Mouse (Mus musculus) kidney, postnatal 14 days (tissue): Measurements from ENCODE around the gene Pik3cb.

ENCODE experiments used
- DNase-seq: peaks from one replicate; pipeline ENCODE4 v3.0.0; 2022; ENCODE audit warnings: mixed read lengths

Pik3cb gene

DNA sequence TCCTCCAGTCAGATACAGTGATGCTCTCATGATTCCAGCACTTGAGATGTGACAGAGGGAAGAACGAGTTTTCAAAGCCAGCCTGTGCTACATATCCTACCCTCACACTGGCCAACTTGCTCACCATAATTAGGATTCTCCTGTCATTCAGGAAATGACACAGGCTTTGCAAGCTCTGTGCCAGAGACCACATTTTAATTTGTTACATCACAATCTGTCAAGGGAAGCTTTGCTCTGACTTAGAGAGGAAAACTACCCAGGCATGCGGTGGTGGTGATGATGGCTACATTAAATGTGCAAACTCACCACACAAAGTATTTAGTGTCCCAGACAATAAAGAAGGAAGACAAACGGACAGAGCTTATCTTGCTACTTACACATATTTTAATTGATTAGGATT is 59.1 kb downstream of the Pik3cb start:
- DNase-seq, result no peak

- no peak for DNase-seq
Observed at GRCm38 (mm10) chr9:99080657-99081056, 59.8 kb downstream of the Pik3cb start.

- no peak for DNase-seq
Observed at GRCm38 (mm10) chr9:99074462-99074861, 66.0 kb downstream of the Pik3cb start.

GRCm38 (mm10) chr9:99072538-99072937 is 67.9 kb downstream of the Pik3cb start:
- no peak for DNase-seq

DNA sequence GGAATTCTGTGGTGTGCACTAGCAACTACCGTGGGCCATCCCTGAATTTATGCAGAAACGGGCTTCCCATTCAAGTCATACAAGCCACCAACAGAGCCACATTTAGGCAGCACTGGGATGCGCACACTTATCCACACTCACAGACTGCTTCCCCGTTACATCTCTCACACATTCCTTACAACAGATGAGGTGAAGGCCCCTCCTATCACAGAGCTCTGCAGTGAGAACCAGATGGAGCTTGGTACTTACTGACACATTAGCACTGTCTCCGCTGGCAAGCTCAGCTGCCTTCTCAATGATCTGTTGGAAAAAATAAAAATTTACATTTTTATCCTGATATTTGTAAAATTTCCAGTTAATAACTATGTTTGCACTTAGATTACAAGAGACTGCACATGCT is 75.1 kb downstream of the Pik3cb start:
- DNase-seq, result no peak

GRCm38 (mm10) chr9:99064216-99064615 is 76.2 kb downstream of the Pik3cb start:
- no peak for DNase-seq

- DNase-seq, result peak; percentile 82
Observed at GRCm38 (mm10) chr9:99062544-99062943, 77.9 kb downstream of the Pik3cb start.

DNA sequence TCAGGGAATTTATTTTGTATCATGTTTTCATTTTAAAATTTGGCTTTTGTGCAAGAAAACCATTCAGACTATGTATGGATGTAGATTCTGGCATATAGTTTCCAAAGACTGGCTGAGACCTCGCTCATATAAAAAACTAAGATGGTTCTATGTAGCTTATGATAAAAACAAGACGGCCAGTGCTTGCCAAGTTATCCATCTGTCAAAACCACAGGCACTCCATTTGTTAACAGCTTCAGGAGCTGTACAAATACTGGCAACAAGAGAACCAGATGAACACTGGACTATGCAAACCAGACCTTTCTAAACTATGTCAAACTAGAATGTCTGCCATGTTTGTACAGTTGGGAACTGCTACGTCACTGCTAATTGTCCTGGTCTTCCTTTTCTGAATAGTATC is 82.7 kb downstream of the Pik3cb start:
- no peak for DNase-seq

DNA sequence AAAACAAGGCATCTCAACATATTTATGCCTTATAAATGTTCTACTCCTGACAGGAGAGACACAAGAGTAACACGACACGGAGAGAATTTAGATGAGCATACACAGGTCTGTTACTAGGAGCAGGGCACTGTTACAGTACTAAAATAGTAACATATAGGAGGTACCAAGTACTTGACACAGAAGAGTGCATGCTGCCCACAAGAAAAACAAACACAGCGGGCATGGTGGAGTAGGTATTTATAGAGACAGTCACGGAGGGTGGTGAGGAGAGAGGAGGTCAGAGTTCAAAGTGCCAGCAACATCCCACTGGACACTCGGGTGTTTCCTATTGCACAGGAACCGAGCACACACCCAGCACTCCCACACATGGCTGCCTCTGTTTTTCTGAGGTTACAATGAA is 90.7 kb downstream of the Pik3cb start:
- no peak for DNase-seq

DNA sequence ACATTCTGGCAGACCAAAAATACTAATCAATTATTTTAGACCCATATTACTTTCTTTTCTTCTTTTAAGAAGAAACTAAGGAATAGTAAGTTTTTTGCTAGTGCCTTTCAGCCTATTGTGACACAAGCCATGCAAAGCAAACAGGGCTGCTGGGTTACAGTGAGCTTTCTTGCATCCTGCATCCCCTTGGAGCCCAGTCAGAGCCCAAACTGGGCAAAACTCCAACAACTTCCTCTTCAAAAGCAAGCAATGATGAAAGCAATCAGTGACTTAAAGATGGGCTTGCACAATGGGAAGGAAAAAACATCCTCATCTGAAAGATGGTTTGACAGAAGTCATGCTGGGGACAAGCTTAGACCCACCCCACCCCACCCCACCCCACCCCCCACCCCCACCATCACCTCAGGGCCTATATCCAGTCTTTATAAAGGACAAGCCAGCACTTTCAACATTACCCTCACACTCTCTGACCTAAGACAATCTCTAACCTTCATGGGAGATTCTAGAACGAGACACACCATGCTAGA is 91.6 kb downstream of the Pik3cb start:
- peak; percentile 65 for DNase-seq

- no peak for DNase-seq
Observed at GRCm38 (mm10) chr9:99044761-99045160, 95.7 kb downstream of the Pik3cb start.

DNA sequence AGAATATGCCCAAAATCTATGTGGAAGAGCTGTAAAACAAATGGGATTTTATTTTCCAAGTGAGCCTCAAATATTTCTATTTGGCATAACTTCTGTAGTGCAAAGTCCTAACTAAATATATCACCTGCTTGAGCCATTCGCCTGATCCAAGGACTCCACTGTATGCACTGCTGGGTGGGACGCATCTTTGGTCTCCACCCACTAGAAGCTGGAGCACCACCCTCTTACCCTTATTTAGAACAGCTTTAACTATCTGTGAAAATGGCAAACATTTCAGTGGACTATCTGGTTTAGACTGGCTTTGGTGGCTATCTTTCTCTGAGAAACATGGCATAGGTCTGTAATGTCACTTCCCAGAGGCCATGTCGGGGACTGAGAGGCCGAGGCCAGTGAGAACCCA is 97.8 kb downstream of the Pik3cb start:
- DNase-seq, result no peak

DNA sequence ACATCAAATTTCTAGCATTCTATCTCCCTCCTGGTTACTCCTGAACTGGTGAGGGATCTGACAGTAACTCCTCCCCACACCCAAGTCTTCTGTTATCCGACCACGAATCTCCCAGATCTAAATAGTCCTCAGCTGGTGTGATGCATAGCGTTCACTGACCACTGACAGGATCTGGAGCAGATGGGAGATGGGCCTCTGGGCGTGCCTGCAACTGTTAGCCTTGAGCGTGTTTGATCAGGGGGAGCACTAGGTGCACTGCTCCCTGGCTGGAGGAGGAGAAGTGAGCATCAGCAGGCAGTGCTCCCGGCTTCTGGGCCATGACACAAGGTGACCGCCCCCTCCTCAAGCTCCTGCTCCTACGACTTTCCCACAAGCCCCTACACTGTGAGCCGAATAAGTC is 98.4 kb downstream of the Pik3cb start:
- no peak for DNase-seq

- no peak for DNase-seq
Observed at GRCm38 (mm10) chr9:99035575-99035974, 104.8 kb downstream of the Pik3cb start, which contains the start of gene Gm1123. Gene Gm1123 (minus strand): TSS chr9:99035715.

DNA sequence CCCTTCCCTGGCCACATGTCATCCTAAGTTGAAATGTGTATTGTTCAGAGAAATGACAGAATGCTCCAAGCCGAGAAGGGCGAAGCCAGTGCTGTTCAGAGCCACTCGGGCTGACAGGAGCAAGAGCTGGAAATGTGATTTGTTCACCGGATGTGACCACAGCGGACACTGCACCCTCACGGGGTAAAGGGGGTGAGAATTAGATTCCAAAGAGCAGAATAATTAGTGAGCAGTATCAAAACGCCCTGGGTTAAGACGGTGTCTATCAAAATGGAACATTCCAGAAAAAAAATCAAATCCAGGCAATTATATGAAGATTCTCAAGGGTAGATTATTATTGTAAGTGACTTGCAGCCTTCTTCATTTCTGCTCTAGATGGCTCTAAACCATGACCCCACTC is 106.3 kb downstream of the Pik3cb start:
- no peak for DNase-seq

GRCm38 (mm10) chr9:99032031-99032430 is 108.4 kb downstream of the Pik3cb start:
- DNase-seq, result no peak

GRCm38 (mm10) chr9:99021751-99022150 is 118.7 kb downstream of the Pik3cb start:
- no peak for DNase-seq

DNA sequence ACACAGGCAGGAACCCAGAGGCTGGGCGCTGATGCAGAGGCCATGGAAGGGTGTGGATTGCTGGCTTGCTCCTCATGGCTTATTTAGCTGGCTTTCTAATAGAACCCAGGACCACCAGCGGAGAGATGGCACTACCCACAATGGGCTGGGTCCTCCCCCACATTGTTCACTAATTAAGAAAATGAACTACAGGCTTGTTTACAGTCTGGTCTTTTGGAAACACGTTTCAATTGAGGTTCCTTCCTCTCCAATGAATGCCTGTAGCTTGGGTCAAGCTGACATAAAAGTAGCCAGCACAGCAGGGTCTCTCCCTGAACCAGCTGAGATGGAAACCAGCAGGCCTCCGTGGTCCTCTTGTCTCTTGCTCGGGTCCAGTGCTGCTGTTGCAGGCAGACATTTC is 119.3 kb downstream of the Pik3cb start:
- DNase-seq, result no peak

DNA sequence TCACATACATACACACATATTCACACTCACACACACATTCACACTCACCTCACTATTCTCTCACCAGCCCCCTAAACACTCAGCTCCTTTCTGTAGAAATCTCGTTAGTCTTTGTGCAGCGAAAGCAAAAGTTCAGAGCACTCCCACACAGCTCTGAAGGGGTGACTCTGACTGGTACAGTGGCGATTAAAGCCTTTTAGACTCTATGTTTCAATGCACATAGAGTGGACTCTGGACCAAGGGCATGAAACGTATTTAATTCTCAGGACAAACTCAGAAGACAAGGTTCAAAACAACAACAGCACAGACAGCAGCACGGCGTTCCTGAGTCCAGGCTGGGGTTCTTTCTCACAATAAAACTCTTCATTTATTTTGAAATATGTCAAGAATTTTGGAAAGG is 122.7 kb downstream of the Pik3cb start:
- peak; percentile 64 for DNase-seq

DNA sequence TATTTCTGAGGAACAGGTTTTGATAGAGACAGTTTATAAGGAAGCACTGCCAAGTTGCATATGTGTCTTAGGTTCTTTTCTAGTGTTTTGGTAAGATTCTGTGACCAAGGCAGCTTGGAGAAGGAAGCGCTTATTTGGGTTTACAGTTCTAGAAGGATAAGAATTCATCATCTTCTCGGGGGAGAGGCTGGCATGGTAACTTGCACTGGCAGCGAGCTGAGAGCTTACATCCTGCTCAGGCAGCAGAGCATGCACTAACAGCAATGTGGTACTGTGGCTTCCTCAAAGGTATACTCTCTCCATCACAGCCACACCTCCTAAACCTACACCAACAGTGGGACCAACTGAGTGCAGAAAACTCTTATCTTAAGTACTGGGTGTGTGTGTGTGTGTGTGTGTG is 123.7 kb downstream of the Pik3cb start:
- DNase-seq, result no peak

DNA sequence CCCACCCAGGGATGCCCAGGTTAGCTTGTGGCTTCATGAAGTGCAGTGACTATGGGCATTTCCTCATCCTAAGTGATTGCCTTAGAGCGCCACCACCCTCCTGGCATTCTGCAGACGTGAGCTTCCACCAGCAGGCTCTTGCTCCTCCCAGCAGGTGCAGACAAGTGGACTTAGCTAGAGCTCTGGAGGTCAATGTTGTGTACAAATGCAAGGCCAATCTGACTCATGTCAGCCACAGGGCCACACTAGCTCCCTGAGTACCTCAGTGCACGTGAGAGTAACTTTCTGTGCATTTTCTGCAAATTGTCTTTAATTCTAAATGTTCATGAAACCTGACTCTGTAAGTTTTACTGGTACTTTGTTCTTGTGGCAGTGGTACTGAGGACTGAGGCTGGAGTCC is 124.1 kb downstream of the Pik3cb start:
- no peak for DNase-seq

DNA sequence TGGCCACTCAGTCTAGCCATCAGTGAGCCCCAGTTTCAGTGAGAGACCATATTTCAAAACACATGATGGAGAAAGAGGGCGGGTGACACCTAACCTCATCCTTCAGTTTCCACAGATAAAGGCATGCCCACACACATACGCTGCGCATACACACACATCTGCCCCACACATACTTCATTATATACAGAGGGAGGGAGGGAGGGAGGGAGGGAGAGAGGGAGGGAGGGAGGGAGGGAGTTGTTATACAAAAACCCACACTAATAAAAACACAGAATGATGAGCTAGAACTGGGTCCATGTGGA is 130.6 kb downstream of the Pik3cb start:
- no peak for DNase-seq

DNA sequence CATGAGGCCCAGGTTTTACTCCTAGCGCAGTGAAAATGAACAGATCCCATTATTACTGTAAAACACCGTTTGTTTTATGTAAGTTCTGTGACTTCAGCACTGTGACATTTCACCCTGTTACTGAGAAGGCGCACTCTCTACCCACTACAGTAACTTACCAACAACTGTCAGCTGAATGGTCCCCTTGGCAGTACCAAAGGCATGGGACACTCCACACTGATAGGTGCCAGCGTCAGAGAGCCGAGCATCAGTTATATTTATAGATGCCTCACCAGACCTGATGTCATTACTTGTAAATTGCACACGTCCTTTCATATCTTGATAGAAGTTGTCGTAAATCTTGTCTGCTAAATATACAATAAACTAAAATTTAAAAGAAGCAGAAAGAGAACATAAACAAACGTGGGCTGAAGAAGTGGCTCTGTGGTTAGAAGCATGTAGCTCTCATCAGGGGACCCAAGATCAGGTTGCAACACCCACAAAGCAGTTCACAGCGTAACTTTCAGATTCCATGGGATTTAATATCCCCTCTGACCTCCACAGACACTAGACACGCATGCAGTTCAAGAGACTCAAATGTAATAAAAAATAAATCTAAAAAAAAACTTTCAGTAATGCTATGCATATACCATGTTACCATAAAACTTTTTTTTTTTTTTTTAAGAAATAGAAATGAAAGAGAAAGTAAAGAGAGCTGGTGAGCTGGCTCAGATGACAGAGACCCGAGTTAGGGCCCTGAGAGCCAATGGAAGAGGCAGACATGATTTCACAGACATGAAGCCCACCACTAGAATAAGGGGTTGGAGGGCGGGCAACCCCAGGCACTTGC is 131.1 kb downstream of the Pik3cb start:
- no peak for DNase-seq

- no peak for DNase-seq
Observed at GRCm38 (mm10) chr9:99001326-99001725, 139.1 kb downstream of the Pik3cb start.

GRCm38 (mm10) chr9:98999881-99000339 is 140.5 kb downstream of the Pik3cb start:
- no peak for DNase-seq
